Mouse (Mus musculus) G1E (cell line): Measurements from ENCODE around the gene Gm20532.

ENCODE experiments used
- CTCF ChIP-seq: IDR thresholded peaks from 2 replicates; pipeline ENCODE4 v1.5.1; 2012; ENCODE audit warnings: low read depth, low read length, inconsistent platforms, mixed read lengths
- GATA1 ChIP-seq: IDR thresholded peaks from 2 replicates; pipeline ENCODE4 v1.6.1; 2012; ENCODE audit warnings: borderline replicate concordance, low read length, inconsistent platforms, mixed read lengths
- TAL1 ChIP-seq: conservative IDR thresholded peaks from 2 replicates; pipeline ENCODE4 v1.6.1; 2012; ENCODE audit warnings: low read depth, low read length, inconsistent platforms, mixed read lengths

GRCm38 (mm10) chr2:26657426-26657825 is 71.0 kb downstream of the Gm20532 start:
- TF ChIP-seq CTCF (no peak), GATA1 (no peak), TAL1 (no peak)
